Mouse (Mus musculus) cortical plate, adult 2 months (tissue): Measurements from ENCODE around the gene Gabbr2.

Experiments used
- CTCF ChIP-seq: fragments of 200-500 bp; IDR thresholded peaks from 2 replicates; pipeline ENCODE4 v1.5.1; 2011; ENCODE audit warnings: mild to moderate bottlenecking, control low read depth, low read length; ENCODE audit not compliant: insufficient read depth; ENCODE audit errors: extremely low read depth
- POLR2A ChIP-seq: fragments of 200-500 bp; IDR thresholded peaks from 2 replicates; pipeline ENCODE4 v1.6.1; 2011; ENCODE audit warnings: mild to moderate bottlenecking, low read length, control low read depth; ENCODE audit not compliant: insufficient read depth; ENCODE audit errors: extremely low read depth

GRCm38 (mm10) chr4:46916786-46917185 is 74.9 kb downstream of the Gabbr2 start:
- TF ChIP-seq POLR2A (no peak), CTCF (no peak)
